Mouse (Mus musculus) neural tube, embryonic 13.5 days (tissue): ENCODE measurements at regions not wholly inside any gene's neighbourhood (a gene's known extent, or its start where the extent isn't known, plus 50 kb on each side); places are given as distances from the start of the nearest gene placed in this dataset.

Experiments used
- ATAC-seq: fragments of 200-750 bp; cut with Nextera tagmentation; 2 replicates; pipeline ENCODE4 v1.8.0; 2017; ENCODE audit warnings: low read depth, mild to moderate bottlenecking, moderate TSS enrichment, moderate library complexity
- H3K27ac ChIP-seq: fragments of 300-500 bp; sonication (generic); replicated peaks from 2 replicates; pipeline ENCODE4 v1.5.1; 2015; ENCODE audit warnings: moderate library complexity, mild to moderate bottlenecking, inconsistent platforms
- H3K27me3 ChIP-seq: fragments of 300-500 bp; sonication (generic); 2 replicates; pipeline ENCODE4 v1.6.1; 2015; ENCODE audit warnings: mild to moderate bottlenecking, inconsistent platforms
- H3K36me3 ChIP-seq: fragments of 300-500 bp; sonication (generic); 2 replicates; pipeline ENCODE4 v1.6.1; 2015; ENCODE audit warnings: mild to moderate bottlenecking, inconsistent platforms
- H3K4me1 ChIP-seq: fragments of 300-500 bp; sonication (generic); replicated peaks from 2 replicates; pipeline ENCODE4 v1.6.1; 2015; ENCODE audit warnings: inconsistent platforms
- H3K4me2 ChIP-seq: fragments of 300-500 bp; sonication (generic); 2 replicates; pipeline ENCODE4 v1.6.1; 2015; ENCODE audit warnings: inconsistent platforms, mild to moderate bottlenecking, moderate library complexity
- H3K4me3 ChIP-seq: fragments of 300-500 bp; sonication (generic); 2 replicates; pipeline ENCODE4 v1.5.1; 2015; ENCODE audit warnings: mild to moderate bottlenecking, inconsistent platforms
- H3K9ac ChIP-seq: fragments of 300-500 bp; sonication (generic); 2 replicates; pipeline ENCODE4 v1.6.1; 2015; ENCODE audit warnings: moderate library complexity, mild to moderate bottlenecking, inconsistent platforms
- H3K9me3 ChIP-seq: fragments of 300-500 bp; sonication (generic); 2 replicates; pipeline ENCODE4 v1.6.1; 2016; ENCODE audit warnings: inconsistent platforms
- WGBS: fragments of 180-500 bp; shearing (Covaris S2); methylation state at CpG from one replicate; pipeline ENCODE4 v1.1.7; 2015; 5-methylcytosine and 5-hydroxymethylcytosine counted together

- Histone ChIP-seq H3K27ac (no peak overlapping the region), H3K4me2 (no peak overlapping the region), H3K4me3 (no peak overlapping the region), H3K9me3 (no peaks in the 10 kb centered on the region), H3K4me1 (peaks cover 8% of the 10 kb centered on the region; the same call in 1 of the 2 replicates), H3K27me3 (peaks cover 62% of the 10 kb centered on the region), H3K36me3 (no peaks in the 10 kb centered on the region), H3K9ac (no peak overlapping the region)
- ATAC-seq = no peak
- WGBS = 36% methylated on average over 2 of the region's 2 CpGs
Observed at GRCm38 (mm10) chr10:19412926-19413325, 56.6 kb downstream of the Olig3 start.

GRCm38 (mm10) chr10:19413935-19414334 lies 57.6 kb downstream of the Olig3 start:
- ATAC-seq = no peak
- no peaks in the 10 kb centered on the region for H3K9me3 ChIP-seq
- H3K4me1 ChIP-seq = peaks cover 8% of the 10 kb centered on the region; the same call in 1 of the 2 replicates
- no peaks in the 10 kb centered on the region for H3K36me3 ChIP-seq
- H3K4me3 ChIP-seq = no peak overlapping the region
- peaks cover 54% of the 10 kb centered on the region for H3K27me3 ChIP-seq
- H3K27ac ChIP-seq = no peak overlapping the region
- H3K9ac ChIP-seq = no peak overlapping the region
- 7% methylated on average over 5 of the region's 5 CpGs for WGBS
- no peak overlapping the region for H3K4me2 ChIP-seq

DNA sequence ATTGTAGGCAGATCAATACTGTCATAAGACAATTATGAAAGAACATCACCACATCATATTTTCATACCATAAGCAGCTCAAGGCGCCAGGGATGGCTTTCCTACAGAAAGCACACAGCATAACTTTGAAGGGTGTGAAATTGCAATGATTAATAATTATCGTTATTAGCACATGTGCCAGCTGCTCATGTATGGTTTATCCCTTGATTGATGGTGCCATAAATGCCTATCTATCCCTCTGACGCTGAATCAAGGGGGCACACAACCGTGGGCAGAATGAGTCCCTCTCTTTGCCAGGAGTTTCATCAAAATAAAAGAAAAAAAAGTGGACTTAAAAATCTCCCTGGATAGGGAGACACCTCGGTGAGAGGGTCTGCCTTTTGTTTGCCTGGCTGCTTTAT lies 58.5 kb downstream of the Olig3 start:
- Histone ChIP-seq H3K36me3 (no peaks in the 10 kb centered on the region), H3K9me3 (0 out of 2 replicates have a peak, but pooled peaks cover 4% of the 10 kb centered on the region), H3K9ac (no peak overlapping the region), H3K27ac (no peak overlapping the region), H3K4me1 (peaks cover 8% of the 10 kb centered on the region; the same call in 1 of the 2 replicates), H3K4me2 (no peak overlapping the region), H3K4me3 (no peak overlapping the region), H3K27me3 (peaks cover 52% of the 10 kb centered on the region)
- 6% methylated on average over 5 of the region's 5 CpGs for WGBS
- ATAC-seq = no peak

DNA sequence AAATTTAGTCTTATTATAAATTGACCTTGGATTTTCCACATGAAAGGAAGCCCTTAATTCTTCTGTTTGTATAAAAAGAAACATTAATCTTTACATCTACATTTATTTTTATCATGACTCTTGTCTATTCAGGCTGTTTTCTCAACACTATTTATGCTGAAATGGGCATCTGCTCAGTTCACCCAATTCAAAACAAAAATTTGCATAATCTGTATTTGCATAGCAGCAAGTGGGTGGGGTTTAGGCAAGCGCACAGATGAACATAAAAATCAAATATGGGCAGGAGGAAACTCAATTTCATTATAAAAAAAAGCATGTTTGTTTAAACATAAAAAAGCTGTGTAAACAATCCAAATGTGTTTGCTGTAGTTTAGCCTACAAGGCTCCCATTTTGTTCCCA lies 67.7 kb downstream of the Olig3 start:
- Histone ChIP-seq H3K27me3 (no peaks in the 10 kb centered on the region), H3K4me1 (no peaks in the 10 kb centered on the region), H3K4me3 (no peak overlapping the region), H3K36me3 (no peaks in the 10 kb centered on the region), H3K9ac (no peak overlapping the region), H3K4me2 (no peak overlapping the region), H3K9me3 (0 out of 2 replicates have a peak, but pooled peaks cover 7% of the 10 kb centered on the region), H3K27ac (no peak overlapping the region)
- ATAC-seq = no peak
- 67% methylated on average over 1 of the region's 1 CpGs for WGBS

GRCm38 (mm10) chr10:19424961-19425360 lies 68.6 kb downstream of the Olig3 start:
- Histone ChIP-seq H3K36me3 (no peaks in the 10 kb centered on the region), H3K27ac (no peak overlapping the region), H3K9me3 (0 out of 2 replicates have a peak, but pooled peaks cover 2% of the 10 kb centered on the region), H3K4me3 (no peak overlapping the region), H3K4me2 (no peak overlapping the region), H3K4me1 (no peaks in the 10 kb centered on the region), H3K9ac (no peak overlapping the region), H3K27me3 (no peaks in the 10 kb centered on the region; the same call in 1 of the 2 replicates)
- WGBS = 59% methylated on average over 3 of the region's 3 CpGs
- no peak for ATAC-seq

DNA sequence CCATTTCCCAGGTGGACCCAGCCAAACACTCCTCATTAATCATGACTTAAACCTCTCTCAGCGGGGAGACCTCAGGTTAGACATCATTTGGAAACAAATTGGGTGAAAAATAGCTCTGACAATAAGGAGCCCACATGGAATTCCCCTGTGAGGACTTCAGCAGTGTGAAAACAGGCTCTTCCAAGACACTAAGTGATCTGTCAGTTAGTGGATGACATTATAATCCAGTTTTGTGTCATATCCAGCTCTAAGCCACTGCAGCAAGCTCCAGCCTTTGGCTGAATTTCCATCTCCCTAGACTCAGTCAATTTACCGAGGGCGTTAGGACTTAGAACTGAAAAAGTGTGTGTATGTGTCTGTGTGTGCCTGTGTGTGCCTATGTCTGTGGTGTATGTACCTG lies 70.5 kb downstream of the Olig3 start:
- no peak overlapping the region for H3K9ac ChIP-seq
- no peak overlapping the region for H3K4me2 ChIP-seq
- H3K36me3 ChIP-seq = no peaks in the 10 kb centered on the region
- no peak overlapping the region for H3K4me3 ChIP-seq
- WGBS = 72% methylated on average over 3 of the region's 3 CpGs
- H3K9me3 ChIP-seq = no peaks in the 10 kb centered on the region
- H3K27me3 ChIP-seq = no peaks in the 10 kb centered on the region; the same call in 1 of the 2 replicates
- ATAC-seq = no peak
- H3K27ac ChIP-seq = no peak overlapping the region
- no peaks in the 10 kb centered on the region for H3K4me1 ChIP-seq

GRCm38 (mm10) chr10:19432515-19432914 lies 76.2 kb downstream of the Olig3 start:
- Histone ChIP-seq H3K27ac (no peak overlapping the region), H3K4me2 (no peak overlapping the region), H3K9ac (no peak overlapping the region), H3K4me1 (no peaks in the 10 kb centered on the region), H3K9me3 (no peaks in the 10 kb centered on the region), H3K4me3 (no peak overlapping the region), H3K27me3 (peaks cover 24% of the 10 kb centered on the region), H3K36me3 (no peaks in the 10 kb centered on the region)
- 85% methylated on average over 4 of the region's 4 CpGs for WGBS
- no peak for ATAC-seq

DNA sequence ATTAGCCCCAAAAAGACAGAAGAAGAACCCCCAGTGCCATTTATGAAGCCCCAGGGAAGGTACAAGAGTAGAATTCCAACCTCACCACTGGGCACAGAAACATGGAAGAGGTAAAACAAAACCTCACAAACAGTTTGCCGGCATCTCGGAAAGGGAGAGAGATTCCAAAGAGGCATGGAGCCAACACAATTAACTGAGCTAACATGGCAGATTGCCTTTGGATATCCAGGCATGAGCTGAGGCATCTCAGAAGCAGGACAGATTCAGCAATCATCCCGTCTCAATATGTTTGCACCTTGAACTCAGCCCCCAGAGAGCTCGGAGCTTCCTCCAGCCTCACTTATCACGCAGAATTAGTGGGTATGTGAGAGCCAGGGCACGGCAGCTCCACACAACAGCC lies 78.3 kb downstream of the Olig3 start:
- no peaks in the 10 kb centered on the region for H3K36me3 ChIP-seq
- WGBS = 65% methylated on average over 6 of the region's 6 CpGs
- no peak overlapping the region for H3K27ac ChIP-seq
- H3K9me3 ChIP-seq = no peaks in the 10 kb centered on the region
- ATAC-seq = no peak
- no peak overlapping the region for H3K9ac ChIP-seq
- peaks cover 37% of the 10 kb centered on the region for H3K27me3 ChIP-seq
- H3K4me2 ChIP-seq = no peak overlapping the region
- no peaks in the 10 kb centered on the region for H3K4me1 ChIP-seq
- H3K4me3 ChIP-seq = no peak overlapping the region

- no peaks in the 10 kb centered on the region for H3K9me3 ChIP-seq
- H3K4me2 ChIP-seq = no peak overlapping the region
- peaks cover 16% of the 10 kb centered on the region; the same call in 1 of the 2 replicates for H3K4me1 ChIP-seq
- peaks cover 81% of the 10 kb centered on the region for H3K27me3 ChIP-seq
- H3K36me3 ChIP-seq = no peaks in the 10 kb centered on the region
- no peak overlapping the region for H3K9ac ChIP-seq
- no peak for ATAC-seq
- H3K4me3 ChIP-seq = no peak overlapping the region
- H3K27ac ChIP-seq = no peak overlapping the region
- WGBS = 14% methylated on average over 12 of the region's 12 CpGs
Observed at GRCm38 (mm10) chr10:19441807-19442206, 85.5 kb downstream of the Olig3 start.

DNA sequence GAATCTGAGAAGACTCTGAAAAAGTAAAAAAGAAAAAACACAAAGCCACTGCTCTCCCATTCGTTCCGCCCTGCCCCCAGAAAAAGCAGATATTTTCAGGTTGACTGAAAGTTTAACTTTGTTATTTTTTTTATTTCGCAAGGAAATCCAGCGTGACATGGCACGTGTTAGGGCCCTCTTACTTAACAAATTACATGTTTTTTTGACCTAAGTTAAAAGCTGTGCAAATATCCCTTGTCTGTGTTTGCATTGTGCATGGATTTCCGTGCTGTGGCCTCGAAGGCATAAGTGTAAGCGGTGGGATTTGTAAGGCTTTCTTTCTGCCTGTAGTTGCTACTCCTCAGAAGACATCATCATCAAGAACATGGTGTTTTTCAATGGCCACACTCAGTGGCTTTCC lies 87.2 kb downstream of the Olig3 start:
- Histone ChIP-seq H3K36me3 (no peaks in the 10 kb centered on the region), H3K9me3 (no peaks in the 10 kb centered on the region), H3K27ac (no peak overlapping the region), H3K27me3 (peaks cover 86% of the 10 kb centered on the region), H3K4me2 (no peak overlapping the region), H3K9ac (no peak overlapping the region), H3K4me1 (peaks cover 16% of the 10 kb centered on the region; the same call in 1 of the 2 replicates), H3K4me3 (no peak overlapping the region)
- 19% methylated on average over 8 of the region's 8 CpGs for WGBS
- no peak for ATAC-seq

DNA sequence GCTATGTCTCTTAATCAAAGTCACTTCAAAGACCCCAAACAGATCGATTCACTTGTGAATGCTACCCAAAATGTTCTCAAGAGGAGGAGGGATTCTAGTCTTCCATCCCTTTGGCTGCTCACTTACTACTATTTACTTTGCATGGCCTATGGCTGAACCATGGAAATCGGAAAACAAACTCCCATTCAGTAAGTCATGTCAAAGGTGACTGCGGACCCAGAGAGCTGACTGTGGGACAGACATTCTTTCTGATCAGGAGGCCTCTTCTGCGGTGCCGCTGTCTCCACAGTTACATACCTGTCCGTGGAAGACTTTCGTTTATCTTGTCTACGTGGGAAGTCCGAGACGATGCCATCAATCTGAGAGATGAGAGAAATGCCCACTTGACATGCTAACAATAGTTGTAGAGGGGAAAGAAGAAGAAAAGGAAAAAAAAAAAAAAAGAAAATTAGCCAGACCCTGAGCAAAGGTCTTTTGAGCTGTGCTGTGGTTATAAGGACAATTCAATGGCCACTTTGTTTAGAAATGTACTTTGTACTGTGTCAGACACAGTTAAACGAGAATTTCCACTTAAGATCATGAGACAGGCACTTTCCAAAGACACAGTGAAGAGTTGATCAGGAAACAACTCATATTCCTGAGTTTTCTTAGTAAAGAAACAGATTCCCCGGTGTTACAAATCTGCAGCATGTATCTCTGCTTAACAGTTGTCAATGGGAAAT lies 92.7 kb downstream of the Olig3 start:
- H3K27me3 ChIP-seq = peaks cover 86% of the 10 kb centered on the region
- 16% methylated on average over 12 of the region's 12 CpGs for WGBS
- no peak overlapping the region for H3K27ac ChIP-seq
- no peaks in the 10 kb centered on the region for H3K9me3 ChIP-seq
- no peak for ATAC-seq
- no peak overlapping the region for H3K4me2 ChIP-seq
- H3K9ac ChIP-seq = no peak overlapping the region
- H3K4me1 ChIP-seq = peaks cover 4% of the 10 kb centered on the region; the same call in 1 of the 2 replicates
- no peaks in the 10 kb centered on the region for H3K36me3 ChIP-seq
- no peak overlapping the region for H3K4me3 ChIP-seq

DNA sequence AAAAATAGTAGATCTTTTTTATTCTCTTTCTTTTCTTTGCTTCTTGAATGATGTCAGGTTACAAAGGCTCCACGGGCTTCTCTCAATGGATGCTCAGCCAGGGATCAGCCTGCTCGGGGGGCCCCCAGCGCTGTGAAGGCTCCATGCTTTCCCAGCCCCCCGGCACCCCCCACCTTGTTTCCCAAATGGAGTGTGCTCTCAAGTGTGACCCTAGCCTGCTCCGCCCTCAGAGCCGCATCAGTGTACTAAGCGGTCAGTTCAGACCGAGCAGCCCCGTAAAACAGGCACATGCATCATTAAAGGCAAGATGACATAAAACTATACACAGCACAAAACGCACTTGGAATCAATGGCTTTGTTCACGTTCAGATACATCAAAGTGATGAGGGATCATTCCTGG lies 102.7 kb downstream of the Olig3 start:
- Histone ChIP-seq H3K9ac (0 out of 2 replicates have a peak overlapping the region, but pooled peaks have one; percentile 58), H3K9me3 (no peaks in the 10 kb centered on the region), H3K4me1 (peaks cover 4% of the 10 kb centered on the region; the same call in 1 of the 2 replicates), H3K4me2 (peak overlapping the region; percentile 43), H3K36me3 (no peaks in the 10 kb centered on the region), H3K27ac (no peak overlapping the region), H3K27me3 (peaks cover 65% of the 10 kb centered on the region), H3K4me3 (no peak overlapping the region)
- 25% methylated on average over 11 of the region's 11 CpGs for WGBS
- ATAC-seq = no peak; the same call in 1 of the 2 replicates
